Mouse (Mus musculus): ENCODE results near the gene Lenep. TPM values are rescaled to one million over a fixed set of nuclear protein-coding genes. Genes with fewer than 3 reads are reported as not detected.

The Lenep gene
- total RNA-seq, 1 experiment from 2014 or later, result not detected

GRCm38 (mm10) chr3:89391663-89392511, 10.7 kb downstream of the Lenep start:
- peak; percentile 75 for DNase-seq

GRCm38 (mm10) chr3:89390699-89391662, 11.6 kb downstream of the Lenep start:
- DNase-seq, result peak; percentile 45

DNA sequence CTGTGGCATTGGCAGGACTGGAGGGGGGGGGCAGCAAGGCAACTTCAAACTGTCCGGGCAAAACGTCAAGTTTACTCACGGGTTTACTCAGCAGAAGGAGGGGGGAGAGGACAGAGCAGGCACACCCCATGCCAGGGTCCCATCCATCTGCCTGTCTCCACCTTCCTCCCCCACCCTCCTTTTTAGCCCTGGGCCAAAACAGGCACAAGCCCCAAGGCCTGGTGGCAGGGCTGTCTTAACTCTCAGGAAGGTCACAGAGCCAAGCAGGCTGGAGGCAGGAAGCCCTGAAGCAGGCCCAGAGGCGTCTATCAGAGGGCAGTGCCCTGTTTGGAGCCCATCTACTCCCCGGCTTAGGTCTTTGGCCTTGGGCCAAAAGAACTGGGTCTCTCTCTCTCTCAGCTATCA, 12.5 kb downstream of the Lenep start:
- peak; percentile 72 for DNase-seq

GRCm38 (mm10) chr3:89388901-89389740, 13.5 kb downstream of the Lenep start:
- no peak for DNase-seq

- DNase-seq, result peak; percentile 64
Measured at GRCm38 (mm10) chr3:89388134-89388881, 14.3 kb downstream of the Lenep start.

DNA sequence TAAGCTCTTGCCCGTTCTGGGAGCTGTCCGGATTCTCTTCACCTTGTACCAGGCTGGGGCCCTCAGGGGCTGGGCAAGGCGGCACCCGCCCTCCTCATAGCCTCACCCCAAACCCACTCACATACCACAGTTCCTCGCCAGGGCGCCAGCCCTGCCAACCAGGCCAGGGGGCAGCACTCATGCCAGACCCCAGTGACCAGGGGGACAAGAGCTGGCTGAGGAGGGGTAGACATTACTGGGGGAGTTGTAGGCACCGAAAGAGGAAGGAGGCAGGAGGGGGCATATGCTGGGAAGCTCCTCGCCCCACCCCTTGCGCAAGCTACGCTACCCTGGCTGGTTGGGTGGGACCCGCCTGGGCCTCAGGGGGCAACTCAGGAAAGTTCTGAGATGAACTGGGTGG, 15.0 kb downstream of the Lenep start:
- DNase-seq, result peak; percentile 43

GRCm38 (mm10) chr3:89386438-89387420, 15.9 kb downstream of the Lenep start:
- DNase-seq, result no peak

- no peak for DNase-seq
Measured at GRCm38 (mm10) chr3:89385451-89385850, 17.1 kb downstream of the Lenep start.

- DNase-seq, result no peak
Measured at GRCm38 (mm10) chr3:89384331-89385076, 18.1 kb downstream of the Lenep start.

DNA sequence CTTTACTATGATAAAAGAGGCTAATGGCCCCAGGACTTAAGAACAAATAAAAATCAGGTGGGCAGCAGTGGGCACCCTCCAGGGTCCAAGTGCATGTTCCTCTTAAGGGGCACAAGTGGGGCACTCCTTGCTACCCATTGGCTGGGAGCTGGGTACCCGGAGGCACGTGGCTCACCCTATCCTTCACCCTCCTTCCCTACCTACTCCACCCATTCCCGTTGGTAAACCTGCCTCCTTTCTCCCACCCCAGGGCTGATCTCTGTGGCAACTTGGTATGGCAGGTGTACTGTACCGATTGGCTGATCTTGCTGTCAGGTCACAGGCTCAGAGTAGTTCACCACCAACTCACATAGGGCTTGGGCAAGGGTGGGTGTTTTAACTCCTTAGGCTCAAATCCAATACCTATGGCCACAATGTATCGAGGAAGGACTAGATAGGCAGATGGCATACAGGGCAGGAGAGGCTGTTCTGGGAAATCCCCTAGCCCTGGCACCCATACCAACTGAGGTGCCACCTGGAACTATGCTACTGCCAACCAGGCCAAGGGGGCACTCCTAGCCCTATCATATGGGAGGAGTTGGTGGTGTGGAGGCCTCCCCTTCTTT, 18.8 kb downstream of the Lenep start:
- no peak for DNase-seq

GRCm38 (mm10) chr3:89382950-89383349, 19.6 kb downstream of the Lenep start:
- no peak for DNase-seq

- DNase-seq, result no peak
Measured at GRCm38 (mm10) chr3:89382033-89382882, 20.3 kb downstream of the Lenep start.

DNA sequence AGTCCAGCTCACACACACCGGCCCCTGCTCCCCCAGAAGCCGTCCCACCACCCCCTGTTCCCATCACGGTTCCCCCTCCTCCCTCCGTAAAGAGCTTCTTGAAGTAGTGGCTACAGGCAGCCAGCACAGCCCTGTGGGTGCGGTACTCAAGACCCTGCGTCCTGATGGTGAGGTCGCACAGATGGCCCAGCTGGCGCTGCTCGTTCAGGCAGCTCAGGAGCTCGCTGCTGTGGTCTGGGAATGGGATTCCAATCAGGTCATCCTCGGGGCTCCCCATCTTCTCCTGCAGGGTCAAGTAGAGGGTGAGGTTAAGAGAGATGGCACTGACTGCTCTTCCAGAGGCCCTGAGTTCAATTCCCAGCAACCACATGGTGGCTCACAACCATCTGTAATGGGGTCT, 21.4 kb downstream of the Lenep start:
- DNase-seq, result no peak

- no peak for DNase-seq
Measured at GRCm38 (mm10) chr3:89380711-89381110, 21.9 kb downstream of the Lenep start.

GRCm38 (mm10) chr3:89380291-89380690, 22.3 kb downstream of the Lenep start:
- no peak for DNase-seq

DNA sequence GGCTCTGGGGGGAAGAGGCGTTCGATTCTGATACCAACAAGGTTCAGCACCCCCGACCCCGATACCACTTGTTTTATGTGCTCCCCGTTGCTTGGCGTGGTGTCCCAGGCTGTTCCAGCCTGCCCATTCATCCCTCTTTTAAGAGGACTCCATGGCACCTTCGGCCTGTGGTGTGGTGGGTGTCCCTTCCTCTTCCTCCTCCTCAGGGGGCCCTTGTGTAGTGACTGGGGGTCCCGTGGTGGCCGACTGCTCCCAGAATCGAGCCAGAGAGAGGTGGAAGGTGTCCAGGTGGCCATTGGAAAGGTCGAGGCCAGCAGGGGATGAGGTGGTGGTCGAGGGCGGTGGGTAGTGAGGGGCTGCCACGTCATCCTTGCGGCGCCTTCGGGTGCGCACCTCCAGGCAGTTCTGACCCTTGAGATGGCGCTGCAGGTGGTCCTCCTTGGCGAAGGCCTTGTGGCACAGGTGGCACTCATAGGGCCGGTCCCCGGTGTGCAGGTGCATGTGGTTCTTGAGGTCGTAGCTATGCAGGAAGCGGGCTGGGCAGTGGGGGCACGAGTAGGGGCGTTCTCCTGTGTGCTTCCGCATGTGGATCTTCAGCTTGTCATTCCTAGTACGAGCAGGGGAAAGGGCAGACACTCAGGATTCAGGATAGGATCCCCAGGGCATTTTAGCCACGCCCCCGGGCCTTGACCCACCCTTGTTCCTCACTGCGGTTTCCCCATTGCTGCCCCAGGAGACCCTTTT, 23.0 kb downstream of the Lenep start:
- no peak for DNase-seq

Data from adrenal gland, postnatal 25 days (tissue).